Mouse (Mus musculus): ENCODE results near the gene Ttc19. TPM values are rescaled to one million over a fixed set of nuclear protein-coding genes. Genes with fewer than 3 reads are reported as not detected.

Ttc19 gene
- total and polyA plus RNA-seq, 3 experiments, result 11.4 to 12.7 TPM; not detected in 1

DNA sequence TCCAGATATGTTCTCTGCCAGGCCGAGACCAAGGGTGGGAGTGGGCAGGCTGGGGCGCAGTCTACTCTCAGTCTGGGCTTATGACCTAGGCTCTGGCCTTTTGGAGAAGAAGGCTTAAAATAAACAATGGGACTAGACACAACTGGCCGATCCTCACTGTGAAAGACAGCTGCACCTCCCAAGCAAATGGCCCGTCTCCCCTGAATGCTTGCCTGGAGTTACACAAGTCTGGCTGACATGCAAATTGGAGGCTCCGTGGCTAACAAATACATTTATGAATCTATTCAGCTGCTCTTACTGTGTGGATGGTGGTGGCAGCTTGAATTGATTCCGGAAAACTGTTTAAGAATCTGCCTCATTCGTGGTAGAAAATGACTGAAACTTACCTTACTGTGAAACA lies 15.6 kb upstream of the Ttc19 start:
- no peaks in the 10 kb centered on the region for H3K79me2 ChIP-seq (ENCODE audit: control insufficient read depth, insufficient read depth, low read length, poor library complexity)
- no peaks in the 10 kb centered on the region for H3K36me3 ChIP-seq (ENCODE audit: control insufficient read depth in 1 of 2, insufficient read depth in 2 of 2, low read length in 2 of 2)
- DNase-seq (ENCODE audit: low read depth, low spot score), result no peak
- H3K27ac ChIP-seq (ENCODE audit: control insufficient read depth, low read depth, low read length), result no peak overlapping the region
- H3K27me3 ChIP-seq (ENCODE audit: control insufficient read depth in 1 of 2, insufficient read depth in 2 of 2, low read length in 2 of 2), result no peaks in the 10 kb centered on the region
- no peak overlapping the region for H3K4me3 ChIP-seq (ENCODE audit: control insufficient read depth in 1 of 2, insufficient read depth in 1 of 2, low read depth in 2 of 2, low read length in 2 of 2)
- no peak overlapping the region for H3K9ac ChIP-seq (ENCODE audit: control insufficient read depth, low read depth, low read length, poor library complexity, severe bottlenecking)
- TF ChIP-seq GABPA (IDR thresholded peaks at IDR 0.05; ENCODE audit: low read depth, low read length) (no peak), POLR2A (IDR thresholded peaks at IDR 0.05; ENCODE audit: control insufficient read depth in 1 of 2, insufficient read depth in 1 of 2, low read depth in 1 of 2, low read length in 2 of 2, poor library complexity in 1 of 2) (no peak), ETS1 (IDR thresholded peaks at IDR 0.05; ENCODE audit: low read depth, low read length) (no peak), POLR2AphosphoS2 (IDR thresholded peaks at IDR 0.05; ENCODE audit: low read length) (no peak), TAL1 (IDR thresholded peaks at IDR 0.05; ENCODE audit: low read length) (no peak), CHD2 (IDR thresholded peaks at IDR 0.05; ENCODE audit: low read length) (no peak), USF1 (IDR thresholded peaks at IDR 0.05; ENCODE audit: low read depth, low read length) (no peak), GATA1 (IDR thresholded peaks at IDR 0.05; ENCODE audit: low read depth, low read length) (no peak), UBTF (IDR thresholded peaks at IDR 0.05; ENCODE audit: borderline replicate concordance, insufficient read depth, low read depth, low read length) (no peak), ZNF384 (IDR thresholded peaks at IDR 0.05; ENCODE audit: low read depth, low read length) (no peak), BHLHE40 (IDR thresholded peaks at IDR 0.05; ENCODE audit: borderline replicate concordance, low read depth, low read length) (no peak), MYB (IDR thresholded peaks at IDR 0.05; ENCODE audit: low read depth, low read length) (no peak)
- H3K4me1 ChIP-seq (ENCODE audit: control insufficient read depth in 1 of 2, insufficient read depth in 2 of 2, low read length in 2 of 2), result no peaks in the 10 kb centered on the region
- H3K9me3 ChIP-seq (replicated peaks; ENCODE audit: insufficient read depth, low read length), result no peaks in the 10 kb centered on the region

DNA sequence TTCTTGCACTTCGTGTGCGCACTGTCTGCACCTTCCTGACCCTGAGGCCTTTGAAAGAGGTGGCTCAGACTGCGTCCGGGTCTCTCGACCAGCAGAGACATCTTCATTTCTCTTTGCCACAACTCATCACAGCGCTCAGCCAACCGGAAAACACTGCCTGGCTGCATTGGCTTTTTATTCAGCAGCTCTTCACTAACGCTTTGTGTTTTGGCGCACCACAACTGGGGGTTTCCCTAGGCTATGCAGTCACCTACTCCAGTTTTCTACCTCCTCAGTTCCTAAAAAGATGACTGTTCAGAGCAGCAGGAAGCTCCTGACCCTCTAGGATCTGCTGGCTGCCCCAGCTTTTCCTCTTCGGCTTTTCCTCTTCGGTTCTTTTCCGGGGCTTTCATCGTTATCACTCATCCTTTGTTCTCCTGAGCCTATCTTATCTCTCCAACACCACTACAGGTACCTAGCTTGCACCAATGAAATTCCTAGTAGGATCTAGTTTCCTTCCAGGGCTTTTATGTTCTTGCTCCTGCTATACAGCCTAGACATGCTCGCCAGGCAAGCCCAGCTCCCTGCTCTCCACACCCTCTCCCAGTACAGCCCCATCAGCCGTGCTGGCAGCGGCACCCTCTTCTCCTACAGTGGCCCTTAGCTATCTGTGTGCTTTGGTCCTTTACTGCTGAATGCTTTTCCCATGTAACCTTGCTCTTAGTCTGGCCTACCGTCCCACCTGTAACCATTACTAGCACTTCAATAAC lies 14.6 kb upstream of the Ttc19 start:
- no peak for DNase-seq (ENCODE audit: low read depth, low spot score)
- no peaks in the 10 kb centered on the region for H3K4me1 ChIP-seq (ENCODE audit: control insufficient read depth in 1 of 2, insufficient read depth in 2 of 2, low read length in 2 of 2)

More for the DNA sequence above, 14.6 kb upstream of the Ttc19 start:
- H3K79me2 ChIP-seq (ENCODE audit: control insufficient read depth, insufficient read depth, low read length, poor library complexity), result no peaks in the 10 kb centered on the region
- H3K27me3 ChIP-seq (ENCODE audit: control insufficient read depth in 1 of 2, insufficient read depth in 2 of 2, low read length in 2 of 2), result no peaks in the 10 kb centered on the region
- no peaks in the 10 kb centered on the region for H3K36me3 ChIP-seq (ENCODE audit: control insufficient read depth in 1 of 2, insufficient read depth in 2 of 2, low read length in 2 of 2)
- H3K27ac ChIP-seq (ENCODE audit: control insufficient read depth, low read depth, low read length), result no peak overlapping the region
- TF ChIP-seq BHLHE40 (IDR thresholded peaks at IDR 0.05; ENCODE audit: borderline replicate concordance, low read depth, low read length) (no peak), ZC3H11A (IDR thresholded peaks at IDR 0.05; ENCODE audit: low read depth, low read length) (no peak), USF1 (IDR thresholded peaks at IDR 0.05; ENCODE audit: low read depth, low read length) (no peak), MYB (IDR thresholded peaks at IDR 0.05; ENCODE audit: low read depth, low read length) (no peak), MXI1 (IDR thresholded peaks at IDR 0.05; ENCODE audit: low read depth, low read length) (no peak), POLR2AphosphoS2 (IDR thresholded peaks at IDR 0.05; ENCODE audit: low read length) (no peak), ZNF384 (IDR thresholded peaks at IDR 0.05; ENCODE audit: low read depth, low read length) (no peak), ZMIZ1 (IDR thresholded peaks at IDR 0.05; ENCODE audit: low read depth, low read length) (no peak), HCFC1 (IDR thresholded peaks at IDR 0.05; ENCODE audit: low read depth, low read length) (no peak), MAFK (IDR thresholded peaks at IDR 0.05; ENCODE audit: borderline replicate concordance, low read depth, low read length) (no peak)
- H3K9ac ChIP-seq (ENCODE audit: control insufficient read depth, low read depth, low read length, poor library complexity, severe bottlenecking), result no peak overlapping the region
- H3K9me3 ChIP-seq (replicated peaks; ENCODE audit: insufficient read depth, low read length), result no peaks in the 10 kb centered on the region
- H3K4me3 ChIP-seq (ENCODE audit: control insufficient read depth in 1 of 2, insufficient read depth in 1 of 2, low read depth in 2 of 2, low read length in 2 of 2), result no peak overlapping the region
